Mouse (Mus musculus) inflammation-experienced regulatory T-cells, adult 16 weeks (primary cell): ENCODE measurements around the gene 3100002H09Rik. TPM values are rescaled to one million over a fixed set of nuclear protein-coding genes. Genes with fewer than 3 reads are reported as not detected.

Experiments
- polyA plus RNA-seq: library from polyadenylated mRNA; unstranded; fragments of 100-300 nt; shearing (Covaris generic); gene quantifications from one replicate; pipeline ENCODE4 v1.2.1, GENCODE M21; 2017

3100002H09Rik gene
- not detected for polyA plus RNA-seq

GRCm38 (mm10) chr4:124610703-124611102, at the start of gene 3100002H09Rik:
Gene 3100002H09Rik (minus strand): TSS chr4:124610803.

GRCm38 (mm10) chr4:124656518-124656853, 45.9 kb upstream of the 3100002H09Rik start, which contains the start of gene Pou3f1:
Gene Pou3f1 (plus strand): TSS chr4:124656807.

Other genes with a start within 250 kb of the 3100002H09Rik start
- not detected for gene Pou3f1, start 46.0 kb upstream of the 3100002H09Rik start, polyA plus RNA-seq
- 80.7 TPM for gene Utp11, start 82.8 kb upstream of the 3100002H09Rik start, polyA plus RNA-seq
- 0.99 TPM for gene Fhl3, start 89.9 kb upstream of the 3100002H09Rik start, polyA plus RNA-seq
- 141 TPM for gene Sf3a3, start 104.0 kb upstream of the 3100002H09Rik start, polyA plus RNA-seq
- 182 TPM for gene Inpp5b, start 131.0 kb upstream of the 3100002H09Rik start, polyA plus RNA-seq
- gene Mtf1, start 191.3 kb upstream of the 3100002H09Rik start, polyA plus RNA-seq: 25.5 TPM
- gene Yrdc, start 239.9 kb upstream of the 3100002H09Rik start, polyA plus RNA-seq: 5.3 TPM
- 8.0 TPM for gene 1110065P20Rik, start 240.4 kb upstream of the 3100002H09Rik start, polyA plus RNA-seq